Mouse (Mus musculus) liver, adult 10 weeks (tissue): Measurements from ENCODE around the gene Tbc1d21. TPM values are rescaled to one million over a fixed set of nuclear protein-coding genes. Genes with fewer than 3 reads are reported as not detected.

Experiments
- polyA plus RNA-seq: library from polyadenylated mRNA; stranded (reverse); fragments of 350-450 nt; fragmentation: Illumina TruSeq; extraction: RNeasy Lipid Tissue Mini Kit (QIAGEN cat#74804); gene quantifications from one replicate; pipeline ENCODE4 v1.2.3, GENCODE M21; 2014; ENCODE audit warnings: low read depth, low replicate concordance

The Tbc1d21 gene
- not detected for polyA plus RNA-seq

GRCm38 (mm10) chr9:58370355-58370754, at the start of gene Tbc1d21:
TSS of gene Tbc1d21 (minus strand) at chr9:58370455.

GRCm38 (mm10) chr9:58312944-58313359, 57.3 kb downstream of the Tbc1d21 start, which contains the start of gene Loxl1:
TSS of gene Loxl1 (minus strand) at chr9:58313186.

Other genes starting within 250 kb of the Tbc1d21 start
- 0.53 TPM for gene Islr, start 166.1 kb downstream of the Tbc1d21 start, polyA plus RNA-seq
- not detected for gene Islr2, start 166.1 kb downstream of the Tbc1d21 start, polyA plus RNA-seq
- gene Pml, start 120.7 kb downstream of the Tbc1d21 start, polyA plus RNA-seq: 2.7 TPM
- 2.2 TPM for gene Stoml1, start 117.3 kb downstream of the Tbc1d21 start, polyA plus RNA-seq
- 0.19 TPM for gene Loxl1, start 57.3 kb downstream of the Tbc1d21 start, polyA plus RNA-seq
- not detected for gene Insyn1, start 118.1 kb upstream of the Tbc1d21 start, polyA plus RNA-seq
- 1.6 TPM for gene Cd276, start 185.0 kb upstream of the Tbc1d21 start, polyA plus RNA-seq
- gene Nptn, start 211.8 kb upstream of the Tbc1d21 start, polyA plus RNA-seq: 193 TPM